Mouse (Mus musculus) small intestine, adult 2 months (tissue): Measurements from ENCODE around the gene Lamb3.

Source experiments
- CTCF ChIP-seq: fragments of 200-500 bp; IDR thresholded peaks from 2 replicates; pipeline ENCODE4 v1.5.1; 2012; ENCODE audit warnings: low read depth, mild to moderate bottlenecking, control low read depth, inconsistent platforms, low read length, moderate library complexity, mixed read lengths; ENCODE audit not compliant: insufficient replicate concordance, insufficient read length; ENCODE audit errors: extremely low read depth
- POLR2A ChIP-seq: fragments of 200-500 bp; IDR thresholded peaks from 2 replicates; pipeline ENCODE4 v1.6.1; 2012; ENCODE audit warnings: low read depth, mild to moderate bottlenecking, control low read depth, inconsistent platforms, low read length, moderate library complexity

- TF ChIP-seq CTCF, result no peak
- TF ChIP-seq POLR2A, result no peak
These were observed 80.1 kb downstream of the Lamb3 start for GRCm38 (mm10) chr1:193287578-193287977.
